Mouse (Mus musculus) right cerebral cortex, postnatal 36 days (tissue): Measurements from ENCODE around the gene Muc5b.
A peak's percentile ranks its signal among the peaks of the same experiment; 100 is the strongest.

Source experiments
- DNase-seq, 2 experiments: peaks; one replicate each; pipeline ENCODE4 v3.0.0; 2022; ENCODE audit warnings: low spot score in 2 of 2, mixed read lengths in 1 of 2

Muc5b gene

DNA sequence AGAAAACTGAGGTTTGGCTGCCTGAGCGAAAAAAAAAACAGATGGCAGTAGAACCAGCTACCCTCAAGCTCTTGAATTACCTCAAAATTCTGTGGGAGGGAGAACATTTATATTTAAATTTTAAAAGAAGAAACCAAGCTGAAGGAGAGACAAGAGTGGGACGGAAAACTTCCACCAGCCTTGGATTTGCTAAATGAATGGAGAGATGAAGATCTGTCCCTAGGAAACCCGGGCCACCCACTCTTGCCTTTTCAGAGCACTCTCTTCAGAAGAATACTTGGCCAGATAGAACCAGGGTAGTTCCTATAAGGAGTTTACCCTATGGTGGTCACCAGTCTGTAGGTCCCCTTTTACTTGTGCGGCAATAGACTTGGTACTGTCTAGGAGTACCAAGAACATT is 63.9 kb downstream of the Muc5b start:
- DNase-seq: peak; percentile 44 to 72

DNA sequence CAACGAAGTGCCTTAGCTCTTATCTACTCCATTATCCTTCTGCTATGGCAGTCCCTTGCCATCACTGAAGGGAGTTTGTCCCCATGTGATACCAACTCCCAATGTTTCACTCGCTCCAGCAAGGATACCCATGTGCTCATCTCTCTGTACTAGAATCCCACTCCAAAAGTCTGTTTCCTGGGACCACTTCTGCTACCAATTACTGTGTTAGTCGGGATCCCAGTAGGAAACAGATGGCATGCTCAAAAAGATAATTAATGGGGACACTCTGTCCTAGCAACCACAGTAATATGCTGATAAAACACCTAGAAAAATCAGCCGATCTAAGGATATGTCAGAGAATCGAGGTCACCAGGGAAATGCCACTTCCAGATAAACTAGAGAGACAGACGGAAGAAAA is 69.7 kb downstream of the Muc5b start:
- DNase-seq: no peak

DNA sequence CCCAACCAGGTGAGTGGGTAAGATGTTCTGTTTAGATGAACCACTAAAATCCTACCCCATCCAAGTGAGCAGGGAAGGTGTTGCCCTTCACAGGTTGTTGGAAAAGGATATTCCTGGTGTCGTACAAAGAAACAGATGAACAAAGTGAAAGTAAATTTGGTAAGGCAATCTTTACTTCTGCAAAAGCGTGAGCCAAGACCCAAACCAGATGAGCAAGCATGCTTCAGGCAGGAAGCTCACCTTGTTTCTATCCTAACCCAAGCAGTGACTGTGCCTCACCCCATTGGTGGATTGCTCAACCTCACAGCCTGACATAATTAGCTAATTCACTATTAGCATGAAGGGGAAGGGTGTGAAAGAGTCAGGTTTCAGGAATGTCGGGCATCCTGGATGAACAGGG is 72.4 kb downstream of the Muc5b start:
- DNase-seq: no peak

DNA sequence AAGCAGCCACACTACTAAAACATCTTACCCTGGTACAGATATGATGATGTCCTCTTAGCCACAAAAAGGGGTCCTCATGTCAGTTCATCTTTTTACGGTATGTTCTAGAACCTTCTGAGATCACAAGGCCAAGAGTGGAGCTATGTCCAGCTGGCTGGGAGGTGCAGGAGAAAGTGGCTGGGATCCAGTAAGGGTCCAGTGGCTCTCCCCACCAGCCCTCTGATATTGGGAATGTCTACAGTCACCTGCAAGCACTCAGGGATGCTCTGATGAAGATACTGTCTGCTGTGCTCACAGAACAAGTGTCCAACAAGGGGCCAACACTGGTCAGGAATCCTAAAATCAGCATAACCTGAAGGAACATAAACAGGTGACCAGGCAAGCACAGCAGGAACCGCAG is 79.5 kb downstream of the Muc5b start, which contains the start of gene Tollip:
Tollip (minus strand) TSS at position 101 of the 400 bp plus-strand sequence.
- DNase-seq: no peak
